Mouse (Mus musculus) olfactory bulb, adult 2 months (tissue): ENCODE measurements around the gene Gpc1. TPM values are rescaled to one million over a fixed set of nuclear protein-coding genes. Genes with fewer than 3 reads are reported as not detected.

ENCODE experiments used
- H3K27ac ChIP-seq: fragments of 200-500 bp; 2 replicates; pipeline ENCODE4 v1.5.1; 2012; ENCODE audit warnings: low read depth, low read length; ENCODE audit not compliant: insufficient read depth
- H3K4me1 ChIP-seq: fragments of 200-500 bp; 2 replicates; pipeline ENCODE4 v1.6.1; 2012; ENCODE audit warnings: low read length; ENCODE audit not compliant: control insufficient read depth, insufficient read depth
- H3K4me3 ChIP-seq: fragments of 200-500 bp; 2 replicates; pipeline ENCODE4 v1.5.1; 2012; ENCODE audit warnings: mild to moderate bottlenecking, low read depth, low read length, moderate library complexity; ENCODE audit not compliant: insufficient read depth
- CTCF ChIP-seq: fragments of 200-500 bp; IDR thresholded peaks from 2 replicates; pipeline ENCODE4 v1.5.1; 2012; ENCODE audit warnings: low read depth, mild to moderate bottlenecking, low read length, moderate library complexity; ENCODE audit not compliant: insufficient read depth
- POLR2A ChIP-seq: fragments of 200-500 bp; IDR thresholded peaks from 2 replicates; pipeline ENCODE4 v1.6.1; 2012; ENCODE audit warnings: mild to moderate bottlenecking, low read depth, low read length, moderate library complexity; ENCODE audit not compliant: insufficient read depth
- WGBS: fragments of 180-500 bp; shearing (Covaris S2); methylation state at CpG from one replicate; pipeline ENCODE4 v1.1.7; 2018; 5-methylcytosine and 5-hydroxymethylcytosine counted together
- polyA plus RNA-seq: library from polyadenylated mRNA; stranded (reverse); fragments of >200 nt; gene quantifications from 2 replicates; pipeline ENCODE4 v1.2.4, GENCODE M21; 2012; ENCODE audit warnings: low replicate concordance; ENCODE audit not compliant: missing spikeins, insufficient read depth, insufficient read length

Gene Gpc1
- polyA plus RNA-seq, 1 experiment, result not detected

- peaks cover 3% of the 10 kb centered on the region; the same call in 1 of the 2 replicates for H3K4me1 ChIP-seq
- H3K27ac ChIP-seq, result peak overlapping the region; percentile 51
- no peak overlapping the region for H3K4me3 ChIP-seq
- TF ChIP-seq CTCF (no peak), POLR2A (no peak)
- 34% methylated on average over 5 of the region's 5 CpGs for WGBS
These were observed 31.8 kb upstream of the Gpc1 start for GRCm38 (mm10) chr1:92799653-92800052.

DNA sequence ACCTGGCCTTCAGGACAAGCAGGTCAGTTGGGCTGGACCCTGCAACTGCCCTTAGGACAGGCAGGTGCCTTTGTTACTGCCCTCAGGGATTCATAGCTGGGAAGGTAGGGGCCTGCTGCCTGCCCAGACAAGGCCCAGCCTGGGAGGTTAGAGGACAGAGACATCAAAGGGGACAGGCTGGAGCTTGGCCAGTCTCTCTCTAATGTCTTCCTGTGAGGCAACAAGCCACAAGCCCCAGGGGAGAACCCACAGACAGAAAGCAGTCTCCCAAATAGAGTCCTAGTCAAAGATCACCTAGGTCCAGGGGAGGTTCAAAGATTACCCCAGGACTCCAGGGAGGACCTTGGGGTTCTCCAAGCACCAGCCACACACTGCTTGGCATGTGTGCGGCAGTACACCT lies 29.1 kb upstream of the Gpc1 start:
- WGBS, result 95% methylated on average over 1 of the region's 1 CpGs
- Histone ChIP-seq H3K4me1 (peaks cover 3% of the 10 kb centered on the region; the same call in 1 of the 2 replicates), H3K27ac (no peak overlapping the region), H3K4me3 (no peak overlapping the region)
- TF ChIP-seq CTCF (no peak), POLR2A (no peak)

GRCm38 (mm10) chr1:92803376-92803775 lies 28.1 kb upstream of the Gpc1 start:
- peaks cover 3% of the 10 kb centered on the region; the same call in 1 of the 2 replicates for H3K4me1 ChIP-seq
- no peak overlapping the region for H3K27ac ChIP-seq
- no peak overlapping the region for H3K4me3 ChIP-seq
- 91% methylated on average over 4 of the region's 4 CpGs for WGBS
- TF ChIP-seq POLR2A, result no peak
- no peak for TF ChIP-seq CTCF

DNA sequence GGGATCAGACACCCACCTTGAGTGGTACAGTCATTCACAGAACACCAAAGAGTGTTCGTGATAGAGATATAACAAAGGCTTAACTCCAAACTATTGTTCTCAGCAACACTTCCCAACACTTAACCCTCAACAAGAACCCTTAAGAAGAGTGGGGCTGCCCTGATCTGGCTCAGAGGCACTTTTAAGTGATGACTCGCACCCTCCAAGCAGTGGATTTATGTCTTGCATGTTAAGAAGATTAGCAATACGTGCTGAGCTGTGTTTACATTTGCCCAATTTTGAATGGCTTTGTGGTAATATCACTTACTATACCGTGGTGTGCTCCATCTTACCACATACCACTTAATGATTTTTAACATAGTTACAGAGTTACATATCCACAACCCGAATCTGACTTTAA lies 26.3 kb upstream of the Gpc1 start:
- Histone ChIP-seq H3K4me3 (no peak overlapping the region), H3K27ac (no peak overlapping the region), H3K4me1 (peaks cover 2% of the 10 kb centered on the region; the same call in 1 of the 2 replicates)
- no peak for TF ChIP-seq CTCF
- no peak for TF ChIP-seq POLR2A
- WGBS, result 79% methylated on average over 5 of the region's 5 CpGs

DNA sequence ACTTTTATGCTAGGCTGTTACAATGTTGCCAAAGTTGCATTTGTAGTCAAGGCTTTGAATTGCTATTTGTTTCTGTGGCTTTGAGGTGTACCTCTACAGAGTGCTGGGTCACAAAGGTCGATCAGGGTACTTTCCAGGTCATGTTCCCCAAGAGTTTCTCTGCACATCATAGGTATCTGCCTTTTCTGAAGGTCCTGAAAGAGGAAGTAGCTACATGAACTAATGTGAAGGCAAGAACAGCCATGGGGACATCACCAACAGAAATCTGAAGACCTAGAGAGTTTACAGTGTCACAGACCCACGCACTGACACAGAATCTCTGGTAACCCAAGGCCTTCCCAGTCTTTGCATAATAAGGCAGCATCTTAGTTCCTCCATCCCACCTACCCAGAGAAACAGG lies 25.6 kb upstream of the Gpc1 start:
- H3K27ac ChIP-seq, result no peak overlapping the region
- no peak for TF ChIP-seq CTCF
- no peak for TF ChIP-seq POLR2A
- H3K4me3 ChIP-seq, result no peak overlapping the region
- 61% methylated on average over 2 of the region's 2 CpGs for whole genome bisulfite sequencing
- no peaks in the 10 kb centered on the region for H3K4me1 ChIP-seq

GRCm38 (mm10) chr1:92806720-92807119 lies 24.7 kb upstream of the Gpc1 start:
- Histone ChIP-seq H3K4me3 (no peak overlapping the region), H3K27ac (no peak overlapping the region), H3K4me1 (no peaks in the 10 kb centered on the region)
- no peak for TF ChIP-seq POLR2A
- WGBS, result 84% methylated on average over 3 of the region's 3 CpGs

DNA sequence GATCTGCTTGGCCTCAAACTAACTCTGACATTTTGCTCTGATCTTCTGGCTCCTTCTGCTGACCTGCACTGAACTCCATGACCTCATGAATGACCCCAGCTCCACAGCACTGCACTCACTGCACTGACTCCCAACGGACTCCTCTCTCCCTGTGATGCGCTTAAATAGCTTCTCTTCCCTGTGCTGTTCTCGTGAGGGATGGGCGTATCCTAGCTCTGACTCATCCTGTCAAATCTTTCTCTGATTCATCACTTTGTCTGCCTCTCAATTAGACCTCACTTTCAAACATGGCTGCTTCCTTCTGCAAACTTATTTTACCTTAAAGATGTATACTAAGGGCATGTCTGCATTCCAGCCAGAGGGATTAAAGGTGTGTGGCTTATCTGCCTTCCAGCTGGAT lies 21.8 kb upstream of the Gpc1 start:
- H3K4me1 ChIP-seq, result no peaks in the 10 kb centered on the region

GRCm38 (mm10) chr1:92814319-92814718 lies 17.1 kb upstream of the Gpc1 start:
- 86% methylated on average over 5 of the region's 5 CpGs for WGBS
- H3K4me3 ChIP-seq, result no peak overlapping the region
- TF ChIP-seq CTCF, result no peak
- TF ChIP-seq POLR2A, result no peak
- no peaks in the 10 kb centered on the region for H3K4me1 ChIP-seq
- no peak overlapping the region for H3K27ac ChIP-seq

More for the DNA sequence above, 21.8 kb upstream of the Gpc1 start:
- Histone ChIP-seq H3K27ac (no peak overlapping the region), H3K4me3 (no peak overlapping the region)
- WGBS, result 83% methylated on average over 4 of the region's 4 CpGs
- no peak for TF ChIP-seq POLR2A
- TF ChIP-seq CTCF, result no peak

DNA sequence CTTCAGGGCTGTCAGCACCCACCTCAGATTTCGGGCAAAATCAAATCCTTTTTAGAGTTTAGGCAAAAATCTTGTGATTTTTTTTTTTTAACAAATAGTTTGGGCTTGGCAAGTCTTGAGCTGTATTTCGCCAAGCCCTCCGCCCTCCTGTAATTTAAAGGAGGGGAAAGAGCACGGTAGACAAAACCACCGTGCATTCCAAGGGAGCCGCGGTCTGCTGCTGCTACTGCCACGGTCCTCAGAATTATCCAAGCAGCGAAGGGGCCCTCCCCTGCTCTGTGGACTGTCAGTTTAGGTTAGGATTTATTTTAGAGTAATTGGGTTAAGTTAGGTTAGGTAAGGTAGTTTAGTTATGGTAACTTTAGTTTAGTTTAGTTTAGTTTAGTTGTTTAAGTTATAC lies 16.3 kb upstream of the Gpc1 start:
- Histone ChIP-seq H3K4me1 (no peaks in the 10 kb centered on the region), H3K27ac (no peak overlapping the region), H3K4me3 (no peak overlapping the region)
- 57% methylated on average over 9 of the region's 9 CpGs for WGBS
- TF ChIP-seq CTCF (no peak), POLR2A (no peak)

GRCm38 (mm10) chr1:92815756-92816294 lies 15.6 kb upstream of the Gpc1 start:
- Histone ChIP-seq H3K27ac (no peak overlapping the region), H3K4me3 (no peak overlapping the region), H3K4me1 (no peaks in the 10 kb centered on the region)
- 80% methylated on average over 5 of the region's 5 CpGs for WGBS
- no peak for TF ChIP-seq POLR2A
- TF ChIP-seq CTCF, result no peak
